Mouse (Mus musculus) hematopoietic stem cell, adult 5-6 weeks (primary cell): ENCODE results near the gene Ltbp1. TPM values are rescaled to one million over a fixed set of nuclear protein-coding genes. Genes with fewer than 3 reads are reported as not detected.
A peak's percentile ranks its signal among the peaks of the same experiment; 100 is the strongest.

Source experiments
- ATAC-seq, 2 experiments: fragments of 125-278 bp in 1 of 2; replicated peaks in 1 of 2; 2 replicates each; pipeline ENCODE4 v1.8.0; 2016 to 2017; ENCODE audit warnings: inconsistent platforms in 2 of 2, mild to moderate bottlenecking in 2 of 2, moderate number of reproducible peaks in 2 of 2, low read depth in 1 of 2, moderate TSS enrichment in 1 of 2; ENCODE audit not compliant: low FRiP score in 2 of 2, poor library complexity in 2 of 2, severe bottlenecking in 2 of 2, insufficient read depth in 1 of 2, low TSS enrichment in 1 of 2
- total RNA-seq: library from RNA; stranded (forward); fragments of 172-1452, 232-1000 nt; gene quantifications from 2 replicates; pipeline ENCODE4 v1.2.3, GENCODE M21; 2017

Gene Ltbp1
- total RNA-seq, 1 experiment from 2014 or later = 1.0 TPM

GRCm38 (mm10) chr17:75177920-75178867 lies 172.8 kb downstream of the Ltbp1 start:
- peak; percentile 64 to 65 for ATAC-seq

- no peak for ATAC-seq
Measured at GRCm38 (mm10) chr17:75179001-75179400, 173.6 kb downstream of the Ltbp1 start.

- ATAC-seq = no peak
Measured at GRCm38 (mm10) chr17:75180301-75180700, 174.9 kb downstream of the Ltbp1 start.

- peak; percentile 68 to 70 for ATAC-seq
Measured at GRCm38 (mm10) chr17:75180956-75181588, 175.7 kb downstream of the Ltbp1 start.

- no peak for ATAC-seq
Measured at GRCm38 (mm10) chr17:75182319-75183001, 177.1 kb downstream of the Ltbp1 start.

- ATAC-seq = no peak
Measured at GRCm38 (mm10) chr17:75186732-75187509, 181.6 kb downstream of the Ltbp1 start.

- peak in 1 of 2 experiments; percentile 15; a peak in 2 of 4 replicates for ATAC-seq
Measured at GRCm38 (mm10) chr17:75196952-75197351, 191.6 kb downstream of the Ltbp1 start.

GRCm38 (mm10) chr17:75198767-75199166 lies 193.4 kb downstream of the Ltbp1 start:
- no peak for ATAC-seq

- peak in 1 of 2 experiments; percentile 81; a peak in 3 of 4 replicates for ATAC-seq
Measured at GRCm38 (mm10) chr17:75199694-75200093, 194.3 kb downstream of the Ltbp1 start.

- ATAC-seq = no peak
Measured at GRCm38 (mm10) chr17:75202314-75202713, 196.9 kb downstream of the Ltbp1 start.

GRCm38 (mm10) chr17:75204065-75204464 lies 198.7 kb downstream of the Ltbp1 start:
- ATAC-seq = no peak

GRCm38 (mm10) chr17:75206281-75206680 lies 200.9 kb downstream of the Ltbp1 start:
- ATAC-seq = no peak

- ATAC-seq = no peak
Measured at GRCm38 (mm10) chr17:75208164-75208698, 202.9 kb downstream of the Ltbp1 start.

- ATAC-seq = no peak
Measured at GRCm38 (mm10) chr17:75210526-75210925, 205.2 kb downstream of the Ltbp1 start.

- no peak for ATAC-seq
Measured at GRCm38 (mm10) chr17:75216362-75216761, 211.0 kb downstream of the Ltbp1 start.

- ATAC-seq = no peak
Measured at GRCm38 (mm10) chr17:75218700-75219099, 213.3 kb downstream of the Ltbp1 start.

- ATAC-seq = no peak
Measured at GRCm38 (mm10) chr17:75228321-75228720, 223.0 kb downstream of the Ltbp1 start.
